Mouse (Mus musculus): ENCODE measurements around the gene Rgs14.

Rgs14 gene

DNA sequence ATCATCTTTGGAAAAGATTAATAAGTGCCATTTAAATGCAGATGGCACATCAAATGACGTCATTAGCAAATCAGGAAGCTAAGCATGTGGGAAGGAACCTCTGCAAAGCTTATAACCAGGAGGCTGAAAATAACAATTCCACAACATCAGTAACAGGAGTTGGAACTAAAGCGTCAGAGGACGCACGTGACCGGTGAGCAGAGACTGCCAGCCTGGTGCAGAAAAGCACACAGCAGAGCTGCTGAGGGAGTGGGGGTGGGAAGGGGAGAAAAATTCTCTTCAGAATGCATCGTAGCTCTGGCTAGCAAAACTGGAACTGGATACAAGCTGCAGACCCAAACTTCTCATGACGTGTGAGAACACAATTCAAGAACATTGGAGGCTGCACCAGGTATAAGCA lies 25.2 kb upstream of the Rgs14 start:
- peak; percentile 79 for DNase-seq (ENCODE audit: low read depth, low spot score)

DNA sequence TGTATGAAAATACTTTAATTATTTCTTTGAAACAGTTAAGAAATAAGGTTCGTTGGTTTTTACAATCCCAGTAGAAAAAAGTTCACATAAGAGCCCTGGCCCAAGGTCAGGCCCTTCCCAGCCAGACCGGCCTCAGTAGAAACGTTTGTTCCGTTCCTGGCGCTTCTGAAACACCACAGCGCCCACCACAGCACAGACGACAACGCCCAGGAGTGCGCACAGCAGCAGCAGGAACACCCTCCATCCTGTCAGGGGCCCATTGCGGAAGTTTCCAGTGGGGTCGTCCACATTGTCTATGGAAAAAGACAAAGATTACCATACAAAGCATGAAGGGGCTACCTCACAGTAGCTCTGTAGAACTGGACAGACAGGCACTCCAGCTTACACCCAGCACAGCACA lies 22.8 kb upstream of the Rgs14 start:
- no peak for DNase-seq (ENCODE audit: low read depth, low spot score)

DNA sequence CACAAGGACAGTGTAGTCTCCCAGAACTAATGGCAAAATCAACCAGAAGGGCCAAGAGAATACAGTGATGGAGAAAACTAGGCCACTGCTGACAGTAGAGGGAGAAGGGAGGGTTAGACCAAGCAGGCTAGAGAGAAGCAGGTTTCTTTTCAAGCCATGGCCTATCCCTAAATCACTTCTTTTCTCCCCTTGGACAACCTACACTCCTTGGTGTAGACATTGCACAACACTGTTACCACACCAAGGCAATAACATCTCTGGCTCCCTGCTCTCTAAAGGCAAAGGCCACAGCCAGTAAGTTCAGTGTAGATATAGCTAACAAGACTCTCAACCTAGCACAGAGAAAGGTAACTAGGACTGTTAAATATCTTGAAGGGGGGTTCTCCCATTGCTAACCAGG lies 8.4 kb upstream of the Rgs14 start:
- DNase-seq (ENCODE audit: low read depth, low spot score): no peak

DNA sequence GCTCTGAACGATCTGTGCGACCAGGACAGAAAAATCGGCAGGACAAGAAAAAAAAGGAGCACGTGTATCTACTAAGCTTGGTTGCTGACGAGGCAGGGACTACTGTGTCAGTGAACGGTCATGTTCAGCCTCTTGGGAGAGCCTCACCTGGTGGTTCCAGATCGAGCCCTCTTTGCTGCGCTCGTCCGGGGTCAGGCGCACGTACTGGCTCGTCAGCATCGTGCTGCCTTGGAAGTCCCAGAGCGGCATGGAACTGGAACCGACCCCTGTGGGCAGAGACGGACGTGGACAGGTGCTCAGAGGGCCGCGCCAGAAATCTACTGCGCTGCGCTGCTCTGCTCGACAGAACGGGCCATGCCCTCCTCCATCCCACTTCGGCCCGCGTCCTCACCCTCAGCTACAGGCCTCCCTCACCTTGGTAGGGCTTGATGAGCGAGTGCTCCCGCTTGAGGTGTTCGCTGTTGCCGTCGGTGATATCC lies 7.5 kb upstream of the Rgs14 start:
- DNase-seq (ENCODE audit: low read depth, low spot score): no peak

DNA sequence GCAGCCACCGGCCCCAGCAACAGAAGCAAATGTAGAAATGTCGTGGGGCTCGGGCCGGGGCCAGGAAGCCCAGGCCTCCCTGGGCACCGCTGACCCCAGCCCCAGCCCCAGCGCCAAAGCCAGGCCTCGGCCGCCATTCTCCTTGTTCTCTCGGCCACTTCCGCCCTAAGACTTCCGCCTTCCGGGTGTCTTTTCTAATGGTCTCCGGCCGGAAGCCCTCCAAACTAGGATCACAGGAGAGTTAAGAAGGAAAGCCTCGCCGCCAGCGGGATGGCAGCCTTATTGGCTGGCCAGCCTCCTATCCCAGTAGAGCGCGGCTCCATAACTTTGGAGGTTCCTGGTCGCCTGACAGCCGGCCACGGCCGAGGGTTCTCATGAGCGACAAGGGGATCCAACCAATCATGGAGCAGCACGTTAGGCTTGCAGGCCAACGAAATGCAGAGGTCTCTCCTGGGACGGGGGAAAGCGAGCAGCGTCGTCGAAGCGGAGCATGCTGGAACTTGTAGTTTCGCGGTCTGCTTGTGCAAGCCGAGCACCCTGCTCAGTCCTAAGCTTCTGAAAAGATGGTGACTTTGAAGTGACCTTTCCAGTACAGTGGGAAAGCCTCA lies 7.0 kb upstream of the Rgs14 start, which contains the start of gene Lman2:
TSS of gene Lman2 (minus strand) at position 331 of the 608 bp plus-strand sequence.
- peak; percentile 99 for DNase-seq (ENCODE audit: low read depth, low spot score)

DNA sequence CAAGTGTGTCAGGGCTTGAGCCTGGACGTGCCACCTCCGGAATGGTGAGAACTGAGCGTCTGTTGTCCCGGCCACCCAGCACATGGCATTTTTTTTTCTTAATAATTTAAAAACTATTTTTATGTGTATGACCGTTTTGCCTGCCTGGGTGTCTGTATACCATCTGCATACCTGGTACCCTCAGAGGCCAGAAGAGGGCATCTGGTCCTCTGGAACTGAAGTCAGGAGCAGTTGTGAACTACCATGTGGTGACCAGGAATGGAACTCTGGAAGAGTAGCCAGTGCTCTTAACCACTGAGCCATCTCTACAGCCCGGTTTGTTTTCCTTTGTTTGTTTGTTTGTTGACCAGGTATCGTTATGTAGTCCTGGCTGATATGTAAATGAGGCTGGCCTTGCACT lies 1.1 kb upstream of the Rgs14 start:
- no peak for DNase-seq (ENCODE audit: low read depth, low spot score)

DNA sequence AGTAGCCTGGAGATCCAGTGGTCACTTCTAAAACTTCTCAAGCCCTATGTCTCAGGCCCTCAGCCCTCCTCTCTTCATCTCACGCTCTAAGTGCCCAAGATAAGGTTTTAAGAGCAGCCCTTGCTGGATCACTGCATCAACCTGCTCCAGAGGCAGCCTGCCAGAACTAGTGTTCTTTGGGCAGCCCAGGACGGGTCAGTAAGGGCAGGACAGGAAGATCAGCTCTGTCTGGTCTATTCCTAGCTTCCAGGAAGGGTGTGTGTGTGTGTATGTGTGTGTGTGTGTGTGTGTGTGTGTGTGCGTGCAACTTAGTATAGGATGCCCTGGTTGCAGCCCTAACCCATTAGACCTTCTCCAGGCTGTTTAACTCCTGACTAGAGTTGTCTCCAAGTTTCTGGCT lies 702 bp downstream of the Rgs14 start:
- DNase-seq (ENCODE audit: low read depth, low spot score): no peak

DNA sequence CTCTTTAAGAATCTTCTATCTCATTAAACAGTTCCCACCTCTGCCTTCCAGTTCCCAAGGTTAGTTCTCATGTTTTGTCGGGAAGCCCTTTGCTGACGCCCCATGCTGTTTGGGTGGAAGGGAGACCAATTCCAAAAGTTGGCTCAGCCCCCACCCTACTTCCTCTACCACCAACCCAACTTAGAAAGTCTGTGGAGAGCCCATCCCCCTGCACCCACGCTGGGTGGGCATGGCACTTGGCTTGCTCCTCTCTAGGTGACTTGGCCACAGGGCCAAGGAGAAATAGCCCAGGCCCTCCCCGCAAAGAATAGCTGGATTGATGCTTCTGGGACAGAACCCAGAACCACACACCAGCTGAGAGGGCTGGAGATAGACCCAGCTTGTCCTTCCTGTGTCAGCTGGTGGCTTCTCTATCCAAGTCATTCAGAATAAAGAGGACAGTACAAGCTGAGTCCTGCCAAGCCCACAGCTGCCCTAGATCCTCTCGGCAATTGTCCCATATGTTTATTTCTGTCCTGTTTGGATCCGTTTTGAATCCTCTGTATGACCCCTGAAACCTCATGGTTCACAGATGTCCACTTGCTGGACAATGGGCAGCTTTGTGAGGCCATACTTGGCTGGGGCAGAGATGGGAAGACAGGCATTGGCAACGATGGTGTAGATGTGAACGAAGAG lies 1.6 kb downstream of the Rgs14 start:
- DNase-seq (ENCODE audit: low read depth, low spot score): peak; percentile 84

DNA sequence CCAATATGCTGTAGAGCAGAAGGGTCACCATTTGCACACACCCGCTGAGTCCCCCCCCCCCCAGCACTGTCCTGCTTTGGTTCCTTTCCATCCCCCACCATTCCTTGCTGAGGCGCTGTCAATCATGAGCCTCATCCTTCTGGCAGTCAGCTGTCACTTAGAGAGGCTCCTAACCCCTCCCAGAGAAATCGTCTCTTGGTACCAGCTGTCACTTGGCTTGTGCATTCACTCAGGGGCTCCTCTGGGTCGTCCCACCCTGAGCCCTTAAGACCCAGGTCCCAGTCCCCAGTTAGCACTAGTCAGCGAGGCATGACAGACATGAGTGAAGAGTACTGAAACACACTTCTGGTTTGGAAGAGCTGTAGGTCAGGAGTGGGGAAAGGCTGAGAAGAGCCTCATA lies 2.2 kb downstream of the Rgs14 start:
- no peak for DNase-seq (ENCODE audit: low read depth, low spot score)

DNA sequence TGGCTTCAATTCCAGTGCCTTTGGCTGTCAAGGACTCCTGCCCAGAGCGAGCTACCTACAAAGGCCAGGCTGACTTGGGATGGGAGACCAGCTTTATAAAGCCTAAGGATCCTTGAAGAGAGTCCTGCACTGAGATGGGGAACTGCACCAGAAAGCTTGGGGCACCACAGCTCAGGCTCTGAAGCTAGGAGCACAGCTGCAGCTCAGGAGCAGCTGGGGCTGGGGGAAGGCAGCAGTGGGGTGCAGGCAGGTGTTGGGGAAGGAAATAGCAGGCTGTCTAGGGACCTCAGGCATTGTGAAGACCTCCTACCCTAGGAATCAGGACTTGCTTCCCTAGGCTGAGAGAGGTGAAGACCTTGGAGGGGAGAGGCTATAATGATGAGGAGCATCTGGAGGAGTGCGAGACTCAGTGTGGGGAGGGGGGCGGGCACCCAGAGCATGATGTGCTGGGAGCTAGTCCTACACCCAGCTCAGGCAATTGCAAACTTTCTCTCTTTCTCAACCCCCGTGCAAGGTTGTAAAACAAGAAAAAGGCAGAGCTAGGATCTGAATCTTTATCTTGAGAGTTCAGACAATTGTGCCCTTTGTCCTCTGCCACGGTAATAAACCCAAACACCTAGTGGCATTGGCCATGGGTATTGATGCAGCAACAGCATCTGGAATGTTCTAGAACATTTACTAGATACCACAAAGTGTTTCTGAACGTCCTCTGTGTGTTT lies 4.8 kb downstream of the Rgs14 start:
- DNase-seq (ENCODE audit: low read depth, low spot score): no peak

DNA sequence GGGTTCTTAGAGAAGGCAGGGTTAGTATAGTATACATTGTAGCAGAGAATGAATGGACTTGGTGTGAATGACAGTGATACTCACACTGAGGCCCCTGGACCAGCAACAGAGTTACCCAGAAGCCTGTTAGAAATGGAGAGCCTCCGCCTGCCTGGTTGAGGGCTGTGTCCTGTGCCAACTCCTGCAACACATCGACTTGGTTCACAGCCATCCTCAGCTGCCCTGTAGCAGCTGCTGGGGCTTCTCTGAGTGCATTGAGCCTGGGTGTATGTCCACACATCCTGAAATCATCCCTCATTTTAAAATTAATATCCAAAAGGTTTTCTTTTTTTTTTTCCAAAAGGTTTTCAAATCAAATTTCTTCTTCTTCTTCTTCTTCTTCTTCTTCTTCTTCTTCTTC lies 6.3 kb downstream of the Rgs14 start:
- DNase-seq (ENCODE audit: low read depth, low spot score): no peak

DNA sequence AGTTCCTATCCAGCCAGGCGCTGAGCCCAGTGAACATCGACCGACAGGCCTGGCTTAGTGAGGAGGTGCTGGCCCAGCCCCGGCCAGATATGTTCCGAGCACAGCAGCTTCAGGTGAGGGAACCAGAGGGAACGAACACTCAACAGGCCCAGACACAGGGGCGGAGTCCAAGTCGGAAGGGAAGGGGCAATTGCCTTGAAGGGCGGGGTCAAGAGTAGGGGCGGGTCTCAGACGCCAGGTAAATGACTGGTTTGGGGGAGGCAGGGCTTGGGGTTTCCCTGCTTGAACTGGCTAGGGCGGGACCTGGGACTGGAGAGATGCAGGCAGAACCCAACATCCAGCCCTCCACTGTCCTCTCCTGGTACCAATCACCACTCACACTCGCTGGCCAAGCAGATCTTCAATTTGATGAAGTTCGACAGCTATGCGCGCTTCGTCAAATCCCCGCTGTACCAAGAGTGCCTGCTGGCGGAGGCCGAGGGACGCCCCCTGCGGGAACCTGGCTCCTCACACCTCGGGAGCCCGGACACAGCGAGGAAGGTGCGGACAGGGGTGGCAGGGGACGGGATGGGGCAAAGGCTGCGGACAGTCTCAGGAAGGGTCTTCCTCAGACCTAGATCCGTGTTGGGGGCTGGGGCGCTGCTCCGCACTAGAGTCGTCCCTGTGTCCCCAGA lies 9.5 kb downstream of the Rgs14 start:
- DNase-seq (ENCODE audit: low read depth, low spot score): no peak

DNA sequence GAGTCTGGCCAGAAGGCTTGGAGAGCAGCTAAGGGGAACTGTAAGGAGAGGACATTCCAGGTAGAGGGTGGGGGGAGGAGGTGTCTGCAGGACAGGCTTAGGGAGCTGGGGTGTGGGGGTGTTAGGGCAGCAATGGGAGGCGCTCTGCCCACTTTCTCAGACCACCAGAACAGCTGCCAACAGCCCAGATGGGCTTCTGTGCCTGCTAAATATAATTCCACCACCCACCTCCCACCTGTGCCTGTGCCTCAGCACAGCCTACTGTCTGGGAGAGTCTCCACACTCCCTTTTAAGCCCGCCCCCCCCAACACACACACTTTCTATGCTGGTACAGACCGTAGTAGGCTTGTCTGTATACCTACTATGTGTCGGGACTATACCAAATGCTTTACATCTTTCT lies 12.3 kb downstream of the Rgs14 start:
- peak; percentile 84 for DNase-seq (ENCODE audit: low read depth, low spot score)

DNA sequence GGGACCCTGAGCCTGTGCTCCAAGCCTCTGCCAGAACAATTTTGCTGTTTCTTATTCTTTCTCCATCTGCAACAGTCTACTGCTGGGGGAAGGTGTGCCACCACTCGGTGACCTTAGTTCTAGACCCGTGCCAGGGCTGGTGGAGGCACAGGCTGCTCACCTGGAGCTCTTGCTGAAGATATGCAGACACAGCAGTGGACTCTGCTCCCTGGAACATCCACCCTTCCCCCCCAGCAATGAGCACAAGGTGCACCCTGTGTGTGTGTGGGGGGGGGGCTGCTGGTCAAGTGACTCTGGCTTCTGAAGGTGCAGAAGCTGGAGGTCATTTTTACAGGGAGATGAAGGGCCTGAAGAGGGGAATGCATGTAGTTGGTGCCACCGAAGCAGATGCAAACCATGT lies 21.1 kb downstream of the Rgs14 start:
- DNase-seq (ENCODE audit: low read depth, low spot score): no peak

DNA sequence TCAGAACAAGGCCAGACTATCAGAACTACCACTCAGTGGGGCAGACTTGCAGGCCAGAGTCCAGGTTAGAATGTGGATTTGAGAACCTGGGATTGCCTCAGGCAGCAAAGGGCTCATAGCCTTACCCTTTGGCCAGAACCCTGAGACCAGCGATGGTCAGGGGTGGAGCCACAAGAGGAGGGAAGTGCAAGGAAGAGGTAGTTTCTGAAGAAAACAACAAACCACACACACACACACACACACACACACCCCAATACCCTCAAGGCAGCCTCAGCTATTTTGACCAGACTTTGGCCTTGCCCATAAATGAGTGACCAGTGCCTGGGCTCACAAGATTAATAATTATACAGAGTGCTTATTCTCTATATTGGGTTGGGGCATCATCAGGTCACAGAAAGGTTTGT lies 22.1 kb downstream of the Rgs14 start:
- no peak for DNase-seq (ENCODE audit: low read depth, low spot score)

DNA sequence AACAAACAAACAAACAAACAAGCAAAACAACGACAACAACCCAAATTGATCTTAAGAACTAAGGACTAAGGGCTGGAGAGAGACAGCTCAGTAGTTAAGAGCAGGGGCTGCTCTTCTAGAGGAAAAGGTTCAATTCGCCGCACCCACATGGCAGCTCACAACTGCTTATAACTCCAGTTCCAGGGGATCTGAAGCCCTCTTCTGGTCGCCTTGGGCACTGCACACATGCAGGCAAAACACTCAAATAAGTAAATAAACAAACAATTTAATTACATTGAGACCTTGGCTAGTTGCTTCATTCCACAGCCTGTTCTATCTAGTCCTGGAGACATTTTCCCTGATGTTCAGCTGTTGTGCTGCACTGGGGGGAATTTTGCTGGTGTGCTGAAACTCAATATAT lies 23.4 kb downstream of the Rgs14 start:
- DNase-seq (ENCODE audit: low read depth, low spot score): no peak

DNA sequence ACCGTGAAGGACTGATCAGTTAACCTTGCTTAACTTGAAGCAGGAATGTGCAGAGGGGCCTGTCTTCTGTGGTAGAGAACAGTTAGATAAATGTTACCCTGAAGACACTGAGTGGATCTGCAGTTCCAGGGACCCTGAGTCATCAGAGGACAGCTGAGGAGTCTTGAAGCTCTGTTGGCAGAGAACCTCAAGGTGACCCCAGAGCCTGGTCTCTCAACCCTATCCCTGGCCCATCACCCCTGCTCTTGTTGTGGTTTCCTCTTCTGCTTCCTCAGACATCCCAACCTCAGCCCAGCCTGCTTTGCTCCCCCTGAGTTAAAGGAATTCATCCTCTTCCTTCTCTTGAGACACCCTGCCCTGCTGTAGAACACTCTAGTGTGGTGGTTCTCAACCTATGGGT lies 28.6 kb downstream of the Rgs14 start, which contains the start of gene Slc34a1:
TSS of gene Slc34a1 (plus strand) at position 100 of the 400 bp plus-strand sequence.
- DNase-seq (ENCODE audit: low read depth, low spot score): no peak

DNA sequence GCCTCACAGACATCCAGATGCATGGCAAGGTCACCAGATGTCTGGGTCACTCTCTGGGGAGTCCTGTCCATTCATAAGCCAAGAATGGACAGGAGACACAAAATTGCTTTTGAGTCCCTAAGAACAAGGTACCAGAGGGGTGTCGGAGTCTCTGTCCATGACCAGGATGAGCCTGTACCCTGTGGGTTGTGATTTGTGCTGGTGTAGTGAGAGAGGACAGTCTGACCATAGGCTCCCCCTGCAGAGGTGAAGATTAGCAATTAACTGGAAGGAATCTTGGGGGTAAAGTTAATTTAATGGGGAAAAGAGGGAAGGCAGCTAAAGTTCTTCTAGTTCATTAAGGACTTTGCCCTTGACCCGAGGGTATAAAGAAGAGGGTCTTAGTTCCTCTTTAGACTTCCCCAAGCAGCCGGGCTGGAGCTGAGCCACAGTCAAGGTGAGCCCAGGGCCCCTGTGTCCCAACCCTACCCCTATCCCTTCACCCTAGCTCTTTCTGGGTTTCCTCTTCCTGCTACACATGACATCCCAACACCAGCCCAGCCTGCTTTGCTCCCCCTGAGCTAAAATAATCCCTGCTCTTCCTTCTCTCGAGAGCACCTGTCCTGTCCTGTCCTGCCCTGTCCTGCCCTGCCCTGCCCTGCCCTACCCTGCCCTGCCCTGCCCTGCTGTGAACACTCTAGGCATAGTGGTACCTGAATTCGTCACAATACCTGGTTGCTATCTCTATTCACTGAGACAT lies 29.9 kb downstream of the Rgs14 start:
- DNase-seq (ENCODE audit: low read depth, low spot score): no peak

DNA sequence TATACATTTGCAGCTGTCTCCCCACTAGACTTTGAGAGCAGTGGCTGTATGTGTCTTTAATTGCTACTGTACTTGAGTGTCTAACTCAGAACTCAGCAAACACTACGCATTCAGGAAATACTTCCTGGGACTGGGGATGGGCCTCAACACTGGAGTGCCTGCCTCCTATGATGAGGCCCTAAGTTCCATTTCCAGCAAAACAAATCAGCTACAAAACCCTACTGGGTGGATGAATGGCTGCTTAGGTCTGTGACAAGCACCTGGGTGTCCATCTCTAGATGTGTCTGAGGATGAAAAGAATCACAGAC lies 30.5 kb downstream of the Rgs14 start:
- DNase-seq (ENCODE audit: low read depth, low spot score): no peak

DNA sequence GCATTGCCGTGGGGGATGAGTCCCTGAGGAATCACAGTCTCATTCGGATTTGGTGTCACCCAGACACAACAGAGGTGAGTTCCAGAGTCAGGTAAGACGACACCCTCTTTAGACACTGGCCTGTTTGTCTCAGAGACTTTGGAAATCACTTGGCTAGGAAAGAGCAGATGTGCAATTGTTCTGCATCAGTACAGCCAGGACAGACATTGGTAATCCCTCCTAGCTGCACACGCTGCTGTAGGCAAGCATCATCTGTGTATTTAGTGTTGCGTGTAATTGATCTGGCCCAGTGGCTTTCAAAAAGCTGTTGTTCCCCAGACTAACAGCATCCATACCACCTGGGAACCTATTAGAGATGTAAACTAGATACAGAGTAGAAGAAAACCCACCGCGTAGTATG lies 33.7 kb downstream of the Rgs14 start:
- DNase-seq (ENCODE audit: low read depth, low spot score): no peak

DNA sequence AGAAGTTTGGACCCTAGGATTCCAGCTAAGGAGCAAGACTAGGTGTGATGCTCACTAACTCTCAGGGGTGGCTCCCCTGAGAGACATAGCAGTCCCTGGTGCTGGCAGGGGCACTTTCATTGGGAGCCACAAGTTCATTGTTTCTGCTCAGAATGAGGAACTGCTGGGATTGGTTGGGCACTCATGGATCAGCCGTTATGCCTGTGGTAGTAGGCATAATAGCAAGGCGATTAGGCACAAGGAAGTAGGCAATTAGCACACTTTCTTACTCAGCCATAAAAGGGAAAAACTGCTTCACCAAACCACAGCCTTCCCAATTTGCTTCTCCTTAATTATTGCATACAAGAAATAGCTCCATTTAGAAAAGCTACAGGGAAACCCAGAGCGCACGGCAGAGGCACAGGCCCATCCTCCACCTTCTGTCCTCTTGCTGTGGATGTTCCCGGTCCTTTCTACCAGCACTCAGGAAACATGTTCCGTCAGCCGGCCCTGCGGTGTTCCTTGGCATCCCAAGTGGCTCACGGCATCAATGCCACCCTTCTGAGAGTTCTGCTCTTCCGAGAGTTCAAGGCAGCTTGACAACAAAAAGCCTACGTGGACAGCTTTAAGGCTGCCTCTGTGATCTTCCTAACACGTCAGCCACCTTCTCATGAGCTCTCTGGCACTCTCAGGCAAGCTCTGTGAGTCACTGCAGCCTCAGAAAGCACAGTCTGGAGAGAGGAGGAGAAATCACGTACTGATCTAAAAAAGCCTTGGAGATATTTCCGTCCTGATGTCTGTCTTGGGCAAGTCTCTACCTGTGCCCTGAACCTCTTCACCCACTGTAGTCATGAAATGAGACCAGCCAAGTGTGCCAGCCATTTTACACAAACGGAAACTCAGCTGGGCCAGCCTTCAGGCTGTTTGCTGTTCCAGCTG lies 34.7 kb downstream of the Rgs14 start:
- peak; percentile 82 for DNase-seq (ENCODE audit: low read depth, low spot score)
